Mouse (Mus musculus) olfactory bulb, adult 2 months (tissue): Measurements from ENCODE around the gene Sall4. TPM values are rescaled to one million over a fixed set of nuclear protein-coding genes. Genes with fewer than 3 reads are reported as not detected.
A peak's percentile ranks its signal among the peaks of the same experiment; 100 is the strongest.

Experiments
- H3K27ac ChIP-seq: fragments of 200-500 bp; 2 replicates; pipeline ENCODE4 v1.5.1; 2012; ENCODE audit warnings: low read depth, low read length; ENCODE audit not compliant: insufficient read depth
- H3K4me1 ChIP-seq: fragments of 200-500 bp; 2 replicates; pipeline ENCODE4 v1.6.1; 2012; ENCODE audit warnings: low read length; ENCODE audit not compliant: control insufficient read depth, insufficient read depth
- H3K4me3 ChIP-seq: fragments of 200-500 bp; 2 replicates; pipeline ENCODE4 v1.5.1; 2012; ENCODE audit warnings: mild to moderate bottlenecking, low read depth, low read length, moderate library complexity; ENCODE audit not compliant: insufficient read depth
- CTCF ChIP-seq: fragments of 200-500 bp; IDR thresholded peaks from 2 replicates; pipeline ENCODE4 v1.5.1; 2012; ENCODE audit warnings: low read depth, mild to moderate bottlenecking, low read length, moderate library complexity; ENCODE audit not compliant: insufficient read depth
- POLR2A ChIP-seq: fragments of 200-500 bp; IDR thresholded peaks from 2 replicates; pipeline ENCODE4 v1.6.1; 2012; ENCODE audit warnings: mild to moderate bottlenecking, low read depth, low read length, moderate library complexity; ENCODE audit not compliant: insufficient read depth
- WGBS: fragments of 180-500 bp; shearing (Covaris S2); methylation state at CpG from one replicate; pipeline ENCODE4 v1.1.7; 2018; 5-methylcytosine and 5-hydroxymethylcytosine counted together
- polyA plus RNA-seq: library from polyadenylated mRNA; stranded (reverse); fragments of >200 nt; gene quantifications from 2 replicates; pipeline ENCODE4 v1.2.4, GENCODE M21; 2012; ENCODE audit warnings: low replicate concordance; ENCODE audit not compliant: missing spikeins, insufficient read depth, insufficient read length

Sall4 gene
- polyA plus RNA-seq, 1 experiment = not detected

DNA sequence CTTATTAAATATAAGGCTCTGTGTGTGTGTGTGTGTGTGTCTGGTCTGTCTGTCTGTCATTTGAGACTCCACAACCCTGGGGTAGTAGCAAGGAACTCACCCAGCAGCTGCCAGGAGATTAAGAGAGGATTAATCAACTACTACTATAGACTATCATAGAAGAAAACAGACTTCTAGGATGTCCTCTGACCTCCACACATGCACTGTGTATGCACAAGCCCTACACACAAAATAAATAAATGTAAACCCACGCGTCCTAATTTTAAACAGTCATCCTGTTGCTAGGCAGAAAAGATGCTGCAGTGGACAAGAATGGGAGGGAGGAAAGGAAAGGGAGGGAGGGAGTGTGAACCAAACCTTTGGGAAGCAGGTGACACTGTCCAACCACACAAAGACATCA is 49.5 kb downstream of the Sall4 start:
- Histone ChIP-seq H3K27ac (no peak overlapping the region), H3K4me3 (no peak overlapping the region), H3K4me1 (peaks cover 13% of the 10 kb centered on the region)
- WGBS = 69% methylated on average over 2 of the region's 2 CpGs
- TF ChIP-seq CTCF (no peak), POLR2A (no peak)

GRCm38 (mm10) chr2:168712199-168713176 is 55.3 kb downstream of the Sall4 start:
- Histone ChIP-seq H3K4me1 (peaks cover 19% of the 10 kb centered on the region), H3K27ac (no peak overlapping the region), H3K4me3 (peak overlapping the region; percentile 12; the same call in 1 of the 2 replicates)
- TF ChIP-seq CTCF (no peak), POLR2A (no peak)
- WGBS = 51% methylated on average over 20 of the region's 20 CpGs

DNA sequence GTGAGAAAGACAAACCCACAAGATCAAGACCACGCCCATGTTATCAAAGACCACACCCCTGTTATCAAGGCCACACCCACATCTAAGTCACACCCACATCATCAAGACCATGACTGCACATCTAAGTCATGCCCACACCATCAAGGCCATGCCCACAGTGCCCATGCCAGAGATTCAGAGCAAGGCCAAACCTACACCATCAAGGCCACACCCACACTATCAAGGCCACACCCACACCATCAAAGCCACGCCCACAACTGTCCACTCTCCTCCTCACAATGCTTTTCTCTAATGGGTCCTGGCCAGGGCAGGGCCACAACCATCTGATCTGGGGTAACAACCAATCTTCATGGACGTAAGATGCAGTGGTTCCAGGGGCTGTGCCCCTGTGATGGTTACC is 56.8 kb downstream of the Sall4 start:
- H3K4me1 ChIP-seq = peaks cover 16% of the 10 kb centered on the region
- WGBS = 74% methylated on average over 3 of the region's 3 CpGs

DNA sequence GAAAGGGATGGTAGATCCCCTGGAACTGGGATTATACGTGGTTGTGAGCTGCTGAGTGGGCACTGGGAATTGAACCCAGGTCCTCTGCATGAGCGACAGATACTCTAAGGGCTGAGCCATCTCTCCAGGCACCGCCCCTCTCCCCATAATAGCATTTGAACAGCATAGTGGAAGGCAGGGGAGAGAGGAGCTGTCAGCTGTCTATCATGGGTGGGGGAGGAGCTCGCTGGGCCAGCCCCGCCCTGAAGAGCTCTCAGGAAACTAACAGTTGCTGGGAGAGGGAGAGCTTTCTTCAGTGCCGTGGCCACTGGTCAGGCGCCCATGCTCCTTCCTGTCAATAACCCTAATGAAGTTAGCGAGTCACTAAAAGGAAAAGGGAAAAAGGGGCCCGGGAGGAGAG is 60.0 kb downstream of the Sall4 start:
- Histone ChIP-seq H3K4me3 (no peak overlapping the region), H3K4me1 (peaks cover 9% of the 10 kb centered on the region), H3K27ac (no peak overlapping the region)
- 77% methylated on average over 9 of the region's 9 CpGs for WGBS
- TF ChIP-seq CTCF = no peak
- no peak for TF ChIP-seq POLR2A

More for the DNA sequence above, 56.8 kb downstream of the Sall4 start:
- no peak overlapping the region for H3K27ac ChIP-seq
- TF ChIP-seq CTCF = no peak
- no peak for TF ChIP-seq POLR2A
- no peak overlapping the region for H3K4me3 ChIP-seq

- Histone ChIP-seq H3K27ac (no peak overlapping the region), H3K4me1 (no peaks in the 10 kb centered on the region), H3K4me3 (no peak overlapping the region)
- TF ChIP-seq POLR2A = no peak
- TF ChIP-seq CTCF = no peak
- WGBS = 49% methylated on average over 13 of the region's 13 CpGs
These were observed 65.5 kb downstream of the Sall4 start for GRCm38 (mm10) chr2:168702266-168702665.

Other genes starting within 250 kb of the Sall4 start
- gene Nfatc2, start 166.3 kb downstream of the Sall4 start, polyA plus RNA-seq = not detected in 2 replicates
- not detected in 2 replicates for gene Atp9a, start 25.5 kb downstream of the Sall4 start, polyA plus RNA-seq
- gene Zfp64, start 187.6 kb upstream of the Sall4 start, polyA plus RNA-seq = not detected in 2 replicates